Mouse (Mus musculus): ENCODE data around the gene Fmo5.
A peak's percentile ranks its signal among the peaks of the same experiment; 100 is the strongest.

Gene Fmo5

DNA sequence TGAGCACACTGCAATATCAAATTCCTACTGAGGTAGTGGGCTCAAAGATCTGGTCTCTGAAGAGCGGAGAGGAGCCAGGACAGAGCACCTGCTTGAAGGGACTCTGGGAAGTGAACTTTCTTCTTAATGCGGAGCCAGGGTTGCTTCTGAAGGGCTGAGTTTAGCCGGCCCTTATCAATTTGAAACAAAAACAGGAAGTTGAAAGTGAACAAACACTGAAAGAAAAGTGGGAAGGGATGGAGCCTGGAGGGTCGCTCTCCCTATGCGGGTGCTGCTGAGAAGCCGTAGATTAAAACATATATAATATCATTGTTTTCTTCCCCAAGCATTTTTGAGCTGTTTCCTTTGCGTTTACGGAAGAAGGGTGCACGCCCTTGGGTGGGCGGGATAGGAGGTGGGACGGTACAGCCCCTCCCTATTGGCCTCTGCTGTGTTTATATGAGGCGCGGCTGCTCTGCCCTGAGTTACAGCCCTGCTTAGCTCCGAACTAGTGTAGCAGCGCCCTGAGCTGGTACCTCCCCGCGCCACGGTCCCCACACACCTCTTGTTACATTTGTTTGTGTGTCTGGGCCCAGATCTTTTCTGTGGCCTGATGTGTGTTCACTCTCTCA lies at the start of gene Fmo5:
Gene Fmo5 (plus strand): TSS at position 414 of the 611 bp plus-strand sequence.
- no peak for DNase-seq (ENCODE audit: low read depth, low spot score)

DNA sequence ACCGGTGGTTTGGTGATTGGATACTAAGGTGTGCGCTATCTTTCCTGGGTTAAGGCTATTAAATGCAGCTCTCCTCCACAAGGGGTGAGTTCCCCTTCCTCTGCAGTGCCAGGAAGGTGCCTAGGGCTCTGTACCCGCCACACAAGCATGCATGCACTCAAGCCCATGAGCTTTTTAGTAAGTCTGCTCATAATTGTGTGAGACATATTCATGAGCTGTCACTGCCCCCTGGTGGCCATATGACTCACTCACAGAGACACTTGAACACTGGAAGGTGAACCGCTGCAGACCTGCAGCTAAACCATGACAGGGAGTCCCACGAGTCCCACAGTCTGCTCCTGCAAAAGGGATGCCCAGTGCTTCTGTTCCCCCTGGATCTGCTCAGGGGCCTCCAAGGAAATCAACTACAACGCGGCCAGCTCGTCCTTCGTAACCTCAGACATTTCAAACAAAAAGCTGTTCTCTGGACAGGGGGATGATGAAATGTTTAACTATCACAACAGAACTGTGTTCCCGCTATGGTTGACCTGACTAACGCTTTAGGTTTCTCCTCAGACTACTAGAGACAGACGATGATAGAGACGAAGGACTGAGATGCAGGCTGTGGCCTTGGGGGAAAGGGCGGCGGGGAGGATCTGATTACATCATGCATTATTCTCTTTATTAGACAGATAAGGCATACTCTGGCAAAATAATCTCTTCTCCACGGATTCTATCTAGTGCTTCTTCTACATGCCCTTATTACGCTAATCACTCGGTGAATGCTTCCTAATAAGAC lies 43.0 kb upstream of the Fmo5 start:
- peak; percentile 71 for DNase-seq (ENCODE audit: low read depth, low spot score)

DNA sequence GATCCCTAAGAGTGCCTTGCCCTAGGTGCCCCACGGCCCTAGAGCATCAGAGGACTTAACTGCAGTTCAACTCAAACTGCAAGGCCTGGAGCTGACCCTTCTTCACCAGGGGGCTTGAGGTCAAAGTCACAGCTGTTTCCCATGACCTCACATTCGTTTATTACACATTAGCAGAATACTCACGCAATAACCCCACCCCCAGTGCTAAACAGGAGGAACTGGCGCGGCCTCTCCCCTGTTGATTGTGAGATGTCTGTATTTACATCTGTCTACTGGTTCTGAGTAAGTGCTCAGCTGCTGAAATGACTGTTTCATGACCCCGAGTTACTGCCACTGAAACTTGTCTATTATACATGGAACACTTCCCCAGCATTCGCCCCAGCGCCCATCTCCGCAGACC lies 40.9 kb upstream of the Fmo5 start:
- DNase-seq (ENCODE audit: low read depth, low spot score) = no peak

DNA sequence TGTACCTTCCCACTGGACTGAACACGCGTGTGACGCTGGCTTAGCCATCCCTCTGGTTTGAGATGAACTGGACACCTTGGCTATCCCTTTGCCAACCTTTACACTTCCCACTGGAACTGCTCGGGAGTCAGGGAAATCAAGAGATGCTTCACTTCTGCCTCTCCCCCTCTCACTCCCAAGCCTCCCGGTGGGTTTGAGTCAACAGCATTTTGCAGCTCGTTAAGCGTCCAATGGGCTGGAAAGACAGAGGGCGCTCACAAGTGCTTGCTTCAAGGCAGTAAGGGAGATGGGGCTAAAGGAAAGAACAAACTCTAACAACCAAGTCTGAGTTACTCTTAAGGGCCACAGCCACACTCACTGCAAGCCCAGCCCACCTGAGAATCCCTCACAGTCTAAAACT lies 37.9 kb upstream of the Fmo5 start:
- DNase-seq (ENCODE audit: low read depth, low spot score) = no peak

DNA sequence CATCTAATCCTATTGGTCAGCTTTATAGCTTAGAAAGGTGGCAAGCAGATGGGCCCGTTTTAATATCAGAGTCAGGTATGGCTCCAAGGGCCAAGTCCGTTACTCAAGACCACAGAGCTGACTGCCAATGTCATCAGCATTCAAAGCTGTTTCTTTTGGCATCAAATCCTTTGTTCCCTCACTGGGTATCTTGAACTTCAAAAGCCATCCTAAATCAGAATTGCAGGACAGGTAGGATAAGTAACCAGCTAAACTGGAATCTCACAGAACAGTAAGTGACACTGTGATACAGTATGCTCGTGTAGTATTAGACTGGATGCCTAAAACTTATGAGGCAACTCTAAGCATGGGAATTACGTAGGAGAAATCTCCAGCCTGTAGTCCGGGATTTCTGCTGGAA lies 35.5 kb upstream of the Fmo5 start:
- no peak for DNase-seq (ENCODE audit: low read depth, low spot score)

DNA sequence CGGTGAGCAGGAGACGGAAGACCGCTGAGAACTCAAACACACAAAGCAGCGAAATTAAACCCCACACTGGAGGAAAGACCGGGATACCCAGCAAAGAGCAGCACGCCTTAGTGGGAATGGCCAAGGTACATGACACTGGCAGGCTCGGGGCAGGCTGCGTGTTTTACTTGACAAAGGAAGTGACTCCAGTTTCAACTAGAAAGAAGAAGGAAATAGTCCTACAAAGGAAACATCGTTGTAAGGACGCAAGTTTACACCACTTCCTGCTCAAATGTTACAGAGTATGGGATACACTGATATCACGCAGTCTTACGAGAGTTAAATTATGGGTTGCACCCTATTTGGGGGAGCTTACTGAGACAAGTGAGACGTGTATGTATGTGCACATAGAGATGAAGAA lies 34.5 kb upstream of the Fmo5 start:
- DNase-seq (ENCODE audit: low read depth, low spot score) = no peak

DNA sequence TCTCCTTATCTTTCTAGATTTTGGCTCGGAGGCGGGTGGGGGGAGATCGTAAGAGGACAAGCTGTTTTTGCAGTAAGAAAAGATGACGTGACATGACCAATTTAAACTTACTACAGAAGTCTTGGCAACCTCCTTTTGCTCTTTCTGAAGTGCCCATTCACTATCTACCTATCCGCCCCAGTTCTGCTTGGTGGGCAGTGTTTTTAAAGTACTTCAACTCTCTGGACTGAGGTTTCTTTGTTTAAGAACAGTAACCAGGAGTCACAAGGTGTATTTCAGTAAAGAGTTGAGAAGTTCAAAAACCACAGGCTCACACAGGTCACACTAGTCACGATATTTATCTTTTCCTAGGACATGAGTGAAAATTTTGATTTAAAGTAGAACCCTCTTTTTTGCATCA lies 33.5 kb upstream of the Fmo5 start:
- DNase-seq (ENCODE audit: low read depth, low spot score) = no peak

DNA sequence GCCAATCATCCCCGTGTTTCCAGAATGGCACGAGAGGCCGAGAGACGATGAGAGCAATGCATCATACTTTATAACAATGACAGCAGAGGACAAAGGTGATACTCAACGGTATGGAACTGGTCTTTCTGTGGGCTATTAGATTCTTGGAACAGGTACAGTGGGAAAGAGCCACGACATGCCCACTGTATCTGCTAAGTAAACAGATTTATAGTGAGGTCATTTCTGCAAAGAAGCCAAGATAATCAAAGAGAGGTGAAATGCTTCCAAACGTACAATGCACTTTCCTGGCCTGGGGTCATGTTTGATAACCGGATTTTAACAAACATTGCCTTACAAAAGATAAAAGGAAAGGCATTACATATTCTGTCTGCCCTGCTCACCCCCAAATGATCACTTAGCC lies 31.8 kb upstream of the Fmo5 start:
- no peak for DNase-seq (ENCODE audit: low read depth, low spot score)

DNA sequence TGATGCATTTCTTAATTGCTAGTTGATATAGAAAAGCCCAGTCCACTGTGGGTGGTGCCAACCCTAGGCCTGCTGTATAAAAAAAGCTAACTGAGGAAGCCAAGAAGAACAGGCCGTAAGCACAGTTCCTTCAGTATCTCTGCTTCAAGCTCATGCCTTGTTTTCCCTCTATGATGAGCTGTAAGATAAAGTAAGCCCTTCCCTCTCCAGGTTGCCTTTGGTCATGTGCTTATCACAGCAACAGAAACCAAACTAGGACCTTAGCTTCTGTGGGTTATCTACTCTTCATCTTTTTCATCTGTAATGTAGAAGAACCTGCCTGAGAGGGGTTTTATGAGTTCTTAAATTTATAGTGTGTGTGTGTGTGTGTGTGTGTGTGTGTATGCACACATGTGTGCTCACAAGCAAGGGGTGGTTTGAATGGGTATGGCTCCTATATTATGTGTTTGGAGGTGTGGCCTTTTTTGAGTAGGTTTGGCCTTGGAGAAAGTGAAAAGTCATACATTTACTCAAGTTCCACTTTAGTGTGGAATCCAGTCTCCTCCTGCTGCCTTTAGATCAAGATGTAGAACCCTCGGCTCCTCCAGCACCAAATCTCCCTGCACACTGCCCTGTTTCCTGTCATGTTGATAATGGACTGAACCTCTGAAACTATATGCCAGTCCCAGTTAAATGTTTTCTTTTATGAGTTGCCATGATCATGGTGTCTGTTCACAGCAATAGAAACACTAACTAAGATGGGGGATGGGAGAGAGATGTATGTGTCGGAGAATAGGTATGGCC lies 28.4 kb upstream of the Fmo5 start:
- no peak for DNase-seq (ENCODE audit: low read depth, low spot score)

DNA sequence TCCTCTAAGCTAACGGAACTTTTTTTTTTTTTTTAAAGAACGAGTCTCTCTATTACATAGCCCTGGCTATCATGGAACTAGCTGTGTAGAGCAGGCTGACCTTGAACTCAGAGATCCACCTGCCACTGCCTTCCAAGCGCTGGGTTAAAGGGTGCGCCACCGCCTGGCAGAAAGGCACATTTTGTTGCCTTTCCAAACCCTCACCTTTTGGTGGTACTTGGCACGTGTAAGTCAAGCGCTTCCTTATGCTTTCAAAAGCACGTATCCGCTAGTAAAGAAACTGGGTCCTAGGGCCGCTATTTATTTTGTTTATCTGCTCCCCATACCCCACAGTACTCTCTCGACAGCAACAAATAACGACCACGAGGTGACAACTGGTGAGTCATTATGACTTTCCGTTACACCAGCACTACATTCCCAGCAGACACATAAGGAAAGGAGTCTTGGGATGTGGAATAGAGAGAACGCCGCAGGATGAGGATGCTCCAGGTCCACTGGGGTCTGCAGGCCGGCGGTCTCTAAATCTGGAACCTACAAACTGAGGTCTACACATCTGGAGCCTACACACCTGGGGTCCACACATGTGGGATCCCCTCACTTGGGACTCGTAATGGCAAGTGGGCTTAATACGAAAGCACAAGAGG lies 19.3 kb upstream of the Fmo5 start:
- peak; percentile 19 for DNase-seq (ENCODE audit: low read depth, low spot score)

DNA sequence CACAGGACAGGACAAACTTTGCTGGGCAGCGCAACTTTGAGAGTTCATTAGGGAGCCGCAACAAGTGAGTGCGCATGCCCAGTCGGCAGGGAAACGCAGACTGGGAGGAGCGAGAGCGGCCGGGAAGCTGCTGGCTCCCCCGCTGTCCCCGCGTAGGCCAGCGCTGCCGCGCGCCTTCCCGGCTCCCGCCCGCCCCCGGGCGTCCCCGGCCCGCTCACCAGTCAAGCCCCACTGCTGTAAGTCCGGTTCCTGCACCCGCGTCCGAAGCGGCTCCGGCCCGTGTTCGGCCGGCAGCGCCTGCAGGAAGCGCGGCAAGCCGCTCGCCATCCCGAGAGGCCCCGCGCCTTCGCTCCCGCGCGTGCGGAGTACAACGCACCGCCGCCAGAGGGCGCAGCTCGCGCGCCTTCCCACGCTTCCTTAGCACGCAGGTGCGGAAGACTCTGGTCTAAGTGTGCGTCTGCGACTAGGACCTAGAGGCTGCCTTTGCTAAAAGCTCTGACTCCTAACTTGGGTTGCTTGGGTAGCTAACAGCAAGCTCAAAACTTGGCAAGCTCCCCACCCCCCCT lies 18.7 kb upstream of the Fmo5 start, which contains the start of gene Chd1l:
Gene Chd1l (minus strand): TSS at position 359 of the 566 bp plus-strand sequence.
- DNase-seq (ENCODE audit: low read depth, low spot score) = peak; percentile 87

DNA sequence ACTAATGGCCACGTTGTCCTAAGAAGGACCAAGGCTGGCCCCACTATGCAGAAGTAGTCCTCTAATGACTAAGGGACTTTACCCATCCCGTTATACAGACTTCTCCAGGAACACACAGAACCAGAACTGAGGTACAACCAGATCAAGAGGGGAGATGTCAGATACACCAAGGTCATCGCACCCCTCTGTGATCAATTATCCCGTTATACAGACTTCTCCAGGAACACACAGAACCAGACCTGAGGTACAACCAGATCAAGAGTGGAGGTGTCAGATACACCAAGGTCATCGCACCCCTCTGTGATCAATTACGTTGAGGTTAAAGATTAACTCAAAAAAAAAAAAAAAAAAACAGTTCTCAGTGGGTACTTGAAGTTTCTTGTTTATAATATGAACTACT lies 17.6 kb upstream of the Fmo5 start:
- DNase-seq (ENCODE audit: low read depth, low spot score) = no peak

DNA sequence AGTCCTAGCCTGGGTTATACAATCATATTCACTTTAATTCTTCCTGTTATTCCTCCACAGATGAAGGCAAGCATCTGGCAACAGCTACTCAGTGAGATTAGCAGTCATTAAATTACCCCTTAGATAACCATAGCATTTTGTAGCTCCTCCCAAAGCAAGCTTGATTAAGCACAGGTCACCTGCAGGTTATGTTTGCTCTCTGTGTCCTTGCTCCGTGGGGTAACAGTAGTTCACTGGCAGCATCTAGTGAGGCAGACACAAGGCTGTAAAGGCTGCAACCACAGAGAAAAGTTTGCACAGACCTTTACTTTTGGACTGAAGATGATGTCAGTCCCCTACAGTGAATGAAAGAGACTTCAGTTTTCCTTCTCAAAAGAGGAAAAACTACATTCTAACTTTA lies 13.4 kb upstream of the Fmo5 start:
- no peak for DNase-seq (ENCODE audit: low read depth, low spot score)

DNA sequence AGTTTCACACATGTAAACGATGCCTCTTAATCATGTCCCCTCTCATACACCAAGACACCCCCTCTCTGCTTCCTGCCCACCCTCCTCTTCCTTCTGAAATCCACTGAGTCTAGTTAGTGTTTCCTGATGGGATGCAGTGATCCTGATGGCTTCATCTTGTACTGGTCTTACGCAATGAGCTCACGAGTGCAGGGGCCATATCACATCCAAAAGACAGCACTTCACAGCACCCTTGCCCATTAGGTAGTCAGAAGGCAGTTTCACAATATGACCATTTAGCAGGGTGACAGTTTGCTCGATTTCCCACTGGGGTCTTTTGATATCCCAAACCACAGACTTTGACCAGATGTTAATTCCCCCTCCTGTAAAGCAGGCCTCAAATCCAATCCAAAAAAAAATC lies 12.7 kb upstream of the Fmo5 start:
- DNase-seq (ENCODE audit: low read depth, low spot score) = no peak

DNA sequence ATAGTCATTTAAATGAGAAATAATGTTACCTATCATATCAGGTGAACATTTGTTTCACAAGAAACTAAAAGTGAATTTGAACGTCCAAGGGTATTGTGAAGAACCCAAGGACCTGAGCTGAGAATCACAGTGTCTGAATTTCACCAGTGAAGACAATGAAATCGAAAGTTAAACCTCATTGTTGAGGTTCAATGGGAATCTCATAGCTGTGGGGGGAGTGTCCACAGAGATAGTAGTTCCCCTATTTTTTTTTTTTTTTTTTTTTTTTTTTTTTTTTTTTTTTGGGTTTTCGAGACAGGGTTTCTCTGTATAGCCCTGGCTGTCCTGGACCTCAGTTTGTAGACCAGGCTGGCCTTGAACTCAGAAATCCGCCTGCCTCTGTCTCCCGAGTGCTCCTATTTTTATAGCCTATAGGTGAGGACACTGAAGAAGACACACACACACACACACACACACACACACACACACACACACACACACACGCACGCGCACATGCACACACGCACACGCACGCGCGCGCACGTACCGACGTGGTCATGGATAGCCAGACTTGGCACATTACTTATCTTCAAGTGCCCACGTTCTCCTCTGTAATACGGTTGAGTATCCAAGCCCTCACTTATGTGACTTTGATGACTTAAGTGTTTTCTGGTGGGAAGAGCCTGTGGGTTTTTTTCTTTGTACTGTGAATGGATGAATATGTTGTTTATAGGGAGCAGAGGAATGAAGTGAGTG lies 11.3 kb upstream of the Fmo5 start:
- DNase-seq (ENCODE audit: low read depth, low spot score) = no peak

DNA sequence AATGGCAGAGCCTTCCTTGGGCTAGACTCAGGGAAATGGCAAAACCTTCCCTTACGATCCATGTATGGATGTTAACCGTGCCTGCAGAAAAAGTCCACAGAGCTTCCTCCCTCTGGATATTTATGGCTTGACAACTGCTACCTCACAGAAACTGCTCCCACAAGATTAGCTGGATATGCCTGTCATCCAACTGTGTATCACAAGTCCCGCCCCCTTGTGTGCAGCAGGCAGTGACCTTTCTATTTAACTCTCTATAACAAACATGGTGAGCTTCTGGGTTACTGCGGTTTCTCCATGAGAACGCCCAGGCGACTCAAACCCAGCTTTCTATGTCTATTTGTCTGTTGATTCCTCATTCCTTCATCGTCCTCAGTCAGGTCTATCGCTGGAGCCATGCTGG lies 10.7 kb upstream of the Fmo5 start:
- DNase-seq (ENCODE audit: low read depth, low spot score) = no peak

DNA sequence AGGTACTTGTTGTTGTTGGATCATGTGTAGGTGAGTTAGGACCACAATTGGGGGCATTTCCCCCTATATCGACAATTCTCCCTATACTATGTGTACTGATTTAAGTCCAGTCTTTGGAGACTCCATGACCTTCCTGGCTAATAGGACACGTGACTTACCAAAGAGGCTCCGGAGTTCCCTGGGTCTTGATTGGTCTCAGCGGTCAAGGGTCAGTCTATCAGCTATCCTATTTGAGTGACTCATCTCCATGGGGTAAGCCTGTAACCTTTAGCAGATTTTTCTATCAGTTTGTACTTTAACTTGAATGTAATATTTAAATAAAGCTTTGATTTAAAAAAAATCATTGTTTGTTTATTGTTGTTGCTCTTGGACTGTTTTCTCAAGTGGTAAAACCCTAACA lies 7.9 kb upstream of the Fmo5 start:
- no peak for DNase-seq (ENCODE audit: low read depth, low spot score)

DNA sequence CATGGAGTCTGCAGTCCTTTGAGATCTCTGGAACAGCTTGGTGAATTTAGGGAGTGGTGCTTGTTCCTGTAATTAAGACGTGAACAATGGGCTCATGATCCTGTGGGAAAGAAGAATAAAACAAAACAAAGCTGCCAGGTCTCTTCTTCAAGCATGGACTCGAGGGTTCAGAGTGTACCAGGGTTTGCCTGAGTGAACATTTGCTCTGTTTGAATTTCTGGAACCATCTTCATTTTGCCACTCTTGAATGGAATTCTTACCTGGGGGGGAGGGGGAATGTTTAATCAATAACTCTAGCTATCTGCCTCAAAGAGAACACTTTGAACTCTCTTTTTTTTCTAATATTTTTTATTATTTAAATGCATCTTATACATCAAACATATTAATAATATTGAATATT lies 4.0 kb upstream of the Fmo5 start:
- DNase-seq (ENCODE audit: low read depth, low spot score) = no peak

DNA sequence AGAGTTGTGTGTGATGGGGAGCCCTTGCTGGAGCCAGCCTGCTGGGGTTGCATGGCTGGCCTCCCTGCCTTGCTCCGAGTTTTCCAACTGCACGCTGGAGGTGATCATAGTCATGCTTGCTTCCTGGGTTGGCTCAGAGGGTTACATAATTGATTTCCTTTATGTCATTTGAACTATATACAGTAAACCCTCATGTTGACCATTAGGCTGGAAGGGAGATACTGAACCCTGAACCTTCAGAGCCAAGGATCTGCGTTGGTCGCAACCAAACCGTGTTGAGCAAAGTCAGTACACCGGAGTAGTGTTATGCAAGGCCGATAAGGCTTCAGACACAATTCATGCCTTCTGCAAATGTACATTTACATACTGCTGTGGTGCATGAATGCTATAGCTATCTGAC lies 711 bp upstream of the Fmo5 start:
- no peak for DNase-seq (ENCODE audit: low read depth, low spot score)

DNA sequence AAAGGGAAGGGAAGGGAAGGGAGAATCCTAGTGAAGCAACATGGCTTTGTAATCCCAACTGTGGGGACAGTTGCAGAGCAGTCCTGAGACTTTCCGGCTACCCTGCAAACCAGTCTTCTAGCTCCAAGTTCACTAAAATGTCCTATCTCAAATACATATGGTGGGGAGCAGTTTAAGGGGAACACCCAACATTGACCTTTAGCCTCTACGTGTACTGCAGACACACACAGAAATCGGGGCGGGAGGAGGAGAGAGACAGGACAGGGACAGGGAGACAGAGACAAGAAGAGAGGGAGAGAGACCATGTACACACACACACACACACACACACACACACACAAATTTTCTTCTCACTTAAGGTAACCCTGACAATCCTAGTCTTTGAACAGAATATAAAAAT lies 1.3 kb downstream of the Fmo5 start:
- no peak for DNase-seq (ENCODE audit: low read depth, low spot score)

DNA sequence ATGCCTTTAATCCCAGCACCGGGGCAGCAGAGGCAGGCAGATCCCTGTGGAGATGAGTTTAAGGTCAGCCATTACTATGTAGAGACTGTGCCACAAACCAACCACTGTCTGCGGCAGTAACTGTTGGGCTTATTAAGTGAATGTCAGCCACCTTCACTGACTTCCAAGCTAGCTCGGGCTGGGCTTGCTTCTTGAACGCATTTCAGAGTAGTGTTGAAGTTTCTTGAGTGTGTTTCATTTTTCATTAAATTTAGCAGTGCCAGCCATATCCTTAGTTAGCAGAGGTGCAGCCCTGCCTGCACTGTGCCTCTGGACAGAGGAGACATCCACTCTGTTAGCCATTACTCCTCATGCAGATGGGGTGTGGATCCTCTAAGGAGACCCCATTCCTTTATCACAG lies 2.1 kb downstream of the Fmo5 start:
- no peak for DNase-seq (ENCODE audit: low read depth, low spot score)

All from embryo, embryonic 11.5 days (tissue).